Mouse (Mus musculus) macrophage (primary cell): ENCODE measurements around the gene Slc44a4. TPM values are rescaled to one million over a fixed set of nuclear protein-coding genes. Genes with fewer than 3 reads are reported as not detected.

ENCODE experiments used
- H3K27ac ChIP-seq: fragments of 350-480 bp; formaldehyde crosslinking; 2 replicates; pipeline ENCODE4 v1.9.0; 2021
- H3K36me3 ChIP-seq: fragments of 350-480 bp; formaldehyde crosslinking; 2 replicates; pipeline ENCODE4 v1.9.0; 2021; ENCODE audit errors: inconsistent target
- H3K4me3 ChIP-seq: fragments of 350-480 bp; formaldehyde crosslinking; 2 replicates; pipeline ENCODE4 v1.9.0; 2021; ENCODE audit errors: inconsistent target
- H3K79me2 ChIP-seq: fragments of 350-480 bp; formaldehyde crosslinking; 2 replicates; pipeline ENCODE4 v1.9.0; 2021; ENCODE audit errors: inconsistent target
- WGBS: methylation state at CpG from one replicate; pipeline ENCODE4 v1.1.7; 2026; ENCODE audit warnings: inconsistent platforms; ENCODE audit not compliant: missing documents; 5-methylcytosine and 5-hydroxymethylcytosine counted together
- polyA plus RNA-seq: library from polyadenylated mRNA; stranded (reverse); fragments of 250-400 nt; gene quantifications from 3 replicates; pipeline ENCODE4 v1.2.4, GENCODE M21; 2018; ENCODE audit warnings: inconsistent platforms

Slc44a4 gene
- polyA plus RNA-seq, 1 experiment from 2014 or later, result not detected

DNA sequence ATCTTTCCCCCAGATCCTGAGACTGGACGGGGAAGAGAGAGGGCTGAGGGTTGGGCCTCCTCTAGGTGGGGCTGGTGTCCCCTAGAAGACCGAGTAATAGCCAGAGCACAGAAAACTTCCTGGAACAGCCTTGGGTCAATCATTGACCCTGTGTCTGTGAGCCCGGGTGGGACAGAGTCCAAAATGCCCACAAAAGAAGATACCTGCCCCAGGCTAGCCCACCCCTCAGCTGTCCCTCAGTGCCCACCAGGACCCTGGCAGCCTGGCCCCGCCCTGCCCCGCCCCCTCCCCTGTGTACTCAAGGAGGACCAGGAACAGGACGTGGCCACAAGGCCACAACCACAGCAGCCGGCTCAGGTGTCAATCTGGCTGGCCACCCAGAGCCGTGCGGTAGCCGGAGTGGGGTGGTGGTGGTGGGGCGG lies 1.2 kb downstream of the Slc44a4 start:
- H3K27ac ChIP-seq, result no peak overlapping the region
- H3K79me2 ChIP-seq, result no peaks in the 10 kb centered on the region
- H3K36me3 ChIP-seq, result peaks cover 28% of the 10 kb centered on the region
- no peak overlapping the region for H3K4me3 ChIP-seq
- 27% methylated on average over 11 of the region's 11 CpGs for WGBS

DNA sequence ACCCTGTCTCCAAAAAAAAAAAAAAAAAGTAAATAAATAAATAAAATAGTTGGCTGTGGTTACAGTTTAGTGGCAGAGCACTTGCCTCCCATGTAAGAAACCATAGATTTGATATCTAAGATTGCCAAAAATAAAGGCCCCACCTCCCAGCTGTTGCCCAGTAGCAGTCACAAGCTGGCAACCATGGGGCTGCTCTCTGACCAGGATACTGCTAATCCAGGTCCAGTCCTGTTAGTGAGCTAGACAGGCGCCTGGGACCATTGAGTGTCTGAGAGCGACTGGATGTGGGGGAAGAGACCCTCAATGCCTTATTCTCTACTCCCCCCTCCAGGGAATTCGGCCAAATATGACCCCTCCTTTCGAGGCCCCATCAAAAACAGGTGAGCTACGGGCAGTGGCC lies 2.0 kb downstream of the Slc44a4 start:
- WGBS, result 98% methylated on average over 5 of the region's 5 CpGs
- Histone ChIP-seq H3K4me3 (no peak overlapping the region), H3K79me2 (no peaks in the 10 kb centered on the region), H3K36me3 (peaks cover 21% of the 10 kb centered on the region; the same call in 1 of the 2 replicates), H3K27ac (no peak overlapping the region)

DNA sequence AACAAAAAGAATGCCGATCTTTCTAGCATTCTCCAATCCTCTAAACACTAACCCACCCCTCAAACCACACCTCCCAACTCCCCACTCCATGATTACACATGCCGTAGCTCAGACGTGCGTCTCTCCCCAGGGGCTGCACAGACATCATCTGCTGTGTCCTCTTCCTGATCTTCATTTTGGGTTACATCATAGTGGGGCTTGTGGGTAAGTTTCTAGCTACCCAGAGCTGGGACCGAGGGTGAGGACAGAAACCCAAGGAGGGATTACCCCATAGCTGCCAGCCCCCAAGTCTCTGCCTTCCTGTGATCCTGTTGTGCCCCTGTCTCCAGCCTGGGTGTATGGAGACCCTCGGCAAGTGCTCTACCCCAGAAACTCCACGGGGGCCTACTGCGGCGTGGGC lies 2.9 kb downstream of the Slc44a4 start:
- Histone ChIP-seq H3K36me3 (peaks cover 13% of the 10 kb centered on the region; the same call in 1 of the 2 replicates), H3K79me2 (no peaks in the 10 kb centered on the region), H3K4me3 (no peak overlapping the region), H3K27ac (no peak overlapping the region)
- WGBS, result 68% methylated on average over 9 of the region's 9 CpGs

DNA sequence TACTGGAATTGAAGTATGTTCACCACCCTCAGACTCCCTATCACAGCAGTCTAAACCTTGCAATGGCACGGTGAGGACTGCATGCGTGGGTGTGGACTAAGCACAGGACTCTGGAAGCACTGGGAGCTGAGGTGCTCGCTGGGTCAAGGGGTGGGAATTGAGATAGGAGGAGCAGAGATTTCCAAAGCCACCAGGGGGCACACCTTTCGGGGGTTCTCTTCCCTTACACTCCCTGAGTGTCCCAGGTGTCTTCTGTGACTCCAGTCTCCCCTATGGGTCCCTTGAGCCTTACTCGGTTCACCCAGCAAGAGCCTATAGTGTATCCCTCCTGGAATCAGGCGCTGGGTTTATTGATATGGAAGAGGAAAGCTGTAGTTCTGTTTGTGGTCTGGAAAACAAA lies 8.7 kb downstream of the Slc44a4 start:
- Histone ChIP-seq H3K36me3 (no peaks in the 10 kb centered on the region), H3K79me2 (no peaks in the 10 kb centered on the region), H3K4me3 (no peak overlapping the region), H3K27ac (no peak overlapping the region)
- WGBS, result 80% methylated on average over 6 of the region's 6 CpGs

DNA sequence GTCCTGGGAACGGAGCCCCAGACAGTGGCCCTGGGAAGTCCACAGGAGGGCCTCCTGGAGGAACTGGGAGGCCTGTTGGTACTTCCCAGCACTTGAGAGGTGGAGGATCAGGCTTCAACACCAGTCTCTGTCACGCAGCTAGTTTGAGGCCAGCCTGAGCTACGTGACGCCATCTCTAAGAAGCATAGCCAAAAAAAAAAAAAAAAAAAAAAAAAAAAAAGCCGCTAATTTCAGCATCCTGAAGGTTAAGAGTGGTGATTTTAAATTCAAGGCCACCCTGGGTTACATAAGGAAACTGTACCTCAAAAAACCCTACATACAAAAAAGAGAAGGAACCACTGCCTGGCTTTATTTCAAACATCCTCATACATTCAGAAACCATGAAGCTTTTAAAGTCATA lies 10.0 kb downstream of the Slc44a4 start:
- Histone ChIP-seq H3K79me2 (no peaks in the 10 kb centered on the region), H3K36me3 (no peaks in the 10 kb centered on the region), H3K27ac (peak overlapping the region; percentile 78), H3K4me3 (no peak overlapping the region)
- WGBS, result 86% methylated on average over 1 of the region's 5 CpGs

DNA sequence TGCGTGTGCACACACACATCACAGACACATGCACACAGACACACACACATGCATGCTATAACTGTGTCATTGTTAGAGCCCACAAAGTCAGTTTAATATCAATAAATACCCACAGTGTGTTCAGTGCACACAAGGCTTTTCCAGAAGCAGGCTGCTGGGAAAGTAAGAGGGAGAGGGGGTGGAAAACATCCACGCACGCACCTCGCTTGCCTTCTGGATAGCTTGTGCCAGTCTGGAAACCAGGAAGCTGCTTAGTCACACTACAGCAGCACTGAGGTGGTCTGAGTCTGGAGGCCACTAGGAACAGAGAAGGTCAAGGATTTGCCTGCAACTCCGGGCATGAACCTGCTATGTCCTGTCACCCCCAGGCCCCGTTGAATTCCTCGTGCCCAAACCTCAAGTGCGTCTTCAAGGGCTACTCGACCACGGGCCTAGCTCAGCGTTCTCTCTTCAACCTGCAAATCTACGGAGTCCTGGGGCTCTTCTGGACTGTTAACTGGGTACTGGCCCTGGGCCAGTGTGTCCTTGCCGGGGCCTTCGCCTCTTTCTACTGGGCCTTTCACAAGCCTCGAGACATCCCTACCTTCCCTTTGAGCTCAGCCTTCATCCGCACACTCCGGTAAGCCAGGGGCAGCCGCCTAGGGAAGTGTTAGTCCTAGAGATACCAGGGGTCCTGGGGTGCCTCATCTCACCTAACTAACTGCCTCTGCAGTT lies 13.2 kb downstream of the Slc44a4 start:
- Histone ChIP-seq H3K4me3 (no peak overlapping the region), H3K36me3 (0 out of 2 replicates have a peak, but pooled peaks cover under 1% of the 10 kb centered on the region), H3K79me2 (peaks cover 13% of the 10 kb centered on the region), H3K27ac (no peak overlapping the region)
- WGBS, result 93% methylated on average over 18 of the region's 18 CpGs

DNA sequence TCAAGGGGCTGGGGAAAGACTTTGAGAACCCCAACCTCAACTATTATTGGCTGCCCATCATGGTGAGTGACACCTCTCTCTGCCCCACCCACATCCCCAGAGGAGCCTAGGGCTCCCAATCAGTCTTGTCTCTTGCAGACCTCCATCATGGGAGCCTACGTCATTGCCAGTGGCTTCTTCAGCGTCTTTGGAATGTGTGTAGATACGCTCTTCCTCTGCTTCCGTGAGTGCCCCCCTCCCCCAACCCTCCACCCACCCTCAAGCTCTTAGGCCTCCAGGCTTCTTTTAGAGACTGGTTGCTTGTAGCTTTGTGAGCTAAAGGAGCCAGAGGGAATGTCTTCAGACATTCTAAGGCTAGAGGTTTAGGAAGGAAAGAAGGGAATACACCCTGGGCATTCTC lies 14.6 kb downstream of the Slc44a4 start:
- H3K79me2 ChIP-seq, result peaks cover 27% of the 10 kb centered on the region
- no peak overlapping the region for H3K27ac ChIP-seq
- WGBS, result 85% methylated on average over 4 of the region's 4 CpGs
- peaks cover 14% of the 10 kb centered on the region; the same call in 1 of the 2 replicates for H3K36me3 ChIP-seq
- no peak overlapping the region for H3K4me3 ChIP-seq

DNA sequence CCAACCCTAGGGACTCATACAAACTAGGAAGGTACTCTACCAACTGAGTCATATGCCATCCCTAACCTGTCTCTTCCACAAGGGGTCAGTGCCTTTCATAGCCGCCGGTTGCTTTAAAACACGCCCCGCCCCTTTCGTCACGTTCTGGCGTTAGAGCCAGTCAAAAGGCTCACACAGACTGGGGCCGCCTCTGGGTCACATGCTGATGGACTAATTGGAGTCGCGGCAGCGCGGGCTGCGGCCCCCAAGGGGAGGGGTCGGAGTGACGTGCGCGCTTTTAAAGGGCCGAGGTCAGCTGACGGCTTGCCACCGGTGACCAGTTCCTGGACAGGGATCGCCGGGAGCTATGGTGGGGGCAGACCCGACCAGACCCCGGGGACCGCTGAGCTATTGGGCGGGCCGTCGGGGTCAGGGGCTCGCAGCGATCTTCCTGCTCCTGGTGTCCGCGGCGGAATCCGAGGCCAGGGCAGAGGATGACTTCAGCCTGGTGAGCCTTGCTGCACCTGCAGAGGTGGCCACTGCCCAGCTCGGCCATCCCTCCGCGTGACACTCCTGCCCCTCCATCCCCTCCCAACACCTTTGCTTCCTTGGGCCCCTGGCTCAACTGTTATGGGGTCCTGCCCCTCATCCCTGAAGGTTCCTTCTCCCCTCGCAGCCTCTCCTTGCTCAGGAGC lies 16.9 kb downstream of the Slc44a4 start, which contains the start of gene Neu1:
Gene Neu1, plus strand, starts transcription at position 193 of the 674 bp plus-strand sequence.
- H3K79me2 ChIP-seq, result peaks cover 48% of the 10 kb centered on the region
- H3K4me3 ChIP-seq, result peak within 1 kb of the TSS; percentile 99
- peaks cover 35% of the 10 kb centered on the region for H3K36me3 ChIP-seq
- H3K27ac ChIP-seq, result peak within 1 kb of the TSS; percentile 78
- under 1% methylated on average over 37 of the region's 38 CpGs for WGBS

DNA sequence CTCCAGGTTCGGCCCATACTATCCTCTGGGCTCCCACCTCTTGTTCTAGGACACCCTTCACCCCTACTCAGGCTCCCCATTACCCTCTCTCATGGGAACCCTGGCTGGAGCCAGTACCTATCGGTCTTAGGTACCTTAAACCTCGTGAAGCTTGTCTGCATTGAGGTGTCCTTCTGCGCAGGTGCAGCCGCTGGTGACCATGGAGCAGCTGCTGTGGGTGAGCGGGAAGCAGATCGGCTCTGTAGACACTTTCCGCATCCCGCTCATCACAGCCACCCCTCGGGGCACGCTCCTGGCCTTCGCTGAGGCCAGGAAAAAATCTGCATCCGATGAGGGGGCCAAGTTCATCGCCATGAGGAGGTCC lies 17.5 kb downstream of the Slc44a4 start:
- WGBS, result 9% methylated on average over 14 of the region's 14 CpGs
- H3K4me3 ChIP-seq, result peak overlapping the region; percentile 99
- H3K79me2 ChIP-seq, result peaks cover 48% of the 10 kb centered on the region
- peak overlapping the region; percentile 78 for H3K27ac ChIP-seq
- H3K36me3 ChIP-seq, result peaks cover 40% of the 10 kb centered on the region

DNA sequence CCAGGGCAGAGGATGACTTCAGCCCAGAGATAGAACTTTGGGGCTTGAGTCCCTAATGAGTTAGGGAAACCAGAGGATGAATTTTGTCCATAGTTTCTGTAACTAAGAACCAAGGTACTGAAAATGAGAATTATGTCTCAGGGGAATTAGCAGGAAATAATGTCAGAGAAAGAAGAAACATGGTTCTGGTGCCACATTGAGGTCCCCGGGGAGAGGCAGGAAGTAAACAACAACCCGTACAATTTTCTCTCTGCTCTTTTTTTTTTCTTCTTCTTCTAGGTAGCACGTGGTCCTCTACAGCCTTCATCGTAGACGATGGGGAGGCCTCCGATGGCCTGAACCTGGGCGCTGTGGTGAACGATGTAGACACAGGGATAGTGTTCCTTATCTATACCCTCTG lies 18.0 kb downstream of the Slc44a4 start:
- H3K4me3 ChIP-seq, result peak overlapping the region; percentile 99
- H3K79me2 ChIP-seq, result peaks cover 48% of the 10 kb centered on the region
- peak overlapping the region; percentile 78 for H3K27ac ChIP-seq
- H3K36me3 ChIP-seq, result peaks cover 41% of the 10 kb centered on the region
- 51% methylated on average over 8 of the region's 8 CpGs for WGBS

DNA sequence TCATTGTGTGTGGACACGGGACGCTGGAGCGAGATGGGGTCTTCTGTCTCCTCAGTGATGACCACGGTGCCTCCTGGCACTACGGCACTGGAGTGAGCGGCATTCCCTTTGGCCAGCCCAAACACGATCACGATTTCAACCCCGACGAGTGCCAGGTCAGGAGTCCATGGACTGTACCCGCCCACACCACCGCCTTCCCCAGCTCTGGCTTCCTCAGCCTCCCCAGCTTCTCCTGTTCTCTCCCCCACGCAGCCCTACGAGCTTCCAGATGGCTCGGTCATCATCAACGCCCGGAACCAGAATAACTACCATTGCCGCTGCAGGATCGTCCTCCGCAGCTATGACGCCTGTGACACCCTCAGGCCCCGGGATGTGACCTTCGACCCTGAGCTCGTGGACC lies 19.8 kb downstream of the Slc44a4 start:
- 86% methylated on average over 23 of the region's 24 CpGs for WGBS

DNA sequence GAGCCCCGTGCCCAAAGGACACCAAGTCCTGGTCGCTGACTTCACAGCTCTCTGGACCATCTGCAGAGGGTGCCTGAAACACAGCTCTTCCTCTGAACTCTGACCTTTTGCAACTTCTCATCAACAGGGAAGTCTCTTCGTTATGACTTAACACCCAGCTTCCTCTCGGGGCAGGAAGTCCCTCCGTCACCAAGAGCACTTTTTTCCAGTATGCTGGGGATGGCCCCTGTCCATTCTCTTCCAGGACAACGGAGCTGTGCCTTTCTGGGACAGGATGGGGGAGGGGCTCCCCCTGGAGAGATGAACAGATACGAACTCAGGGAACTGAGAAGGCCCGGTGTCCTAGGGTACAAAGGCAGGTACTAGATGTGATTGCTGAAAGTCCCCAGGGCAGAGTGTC lies 20.6 kb downstream of the Slc44a4 start:
- peaks cover 48% of the 10 kb centered on the region for H3K79me2 ChIP-seq
- H3K4me3 ChIP-seq, result no peak overlapping the region
- H3K36me3 ChIP-seq, result peaks cover 41% of the 10 kb centered on the region
- WGBS, result 37% methylated on average over 8 of the region's 8 CpGs
- 0 out of 2 replicates have a peak overlapping the region, but pooled peaks have one; percentile 15 for H3K27ac ChIP-seq

More for the DNA sequence above, 19.8 kb downstream of the Slc44a4 start:
- H3K36me3 ChIP-seq, result peaks cover 41% of the 10 kb centered on the region
- H3K79me2 ChIP-seq, result peaks cover 48% of the 10 kb centered on the region
- no peak overlapping the region for H3K27ac ChIP-seq
- no peak overlapping the region for H3K4me3 ChIP-seq

DNA sequence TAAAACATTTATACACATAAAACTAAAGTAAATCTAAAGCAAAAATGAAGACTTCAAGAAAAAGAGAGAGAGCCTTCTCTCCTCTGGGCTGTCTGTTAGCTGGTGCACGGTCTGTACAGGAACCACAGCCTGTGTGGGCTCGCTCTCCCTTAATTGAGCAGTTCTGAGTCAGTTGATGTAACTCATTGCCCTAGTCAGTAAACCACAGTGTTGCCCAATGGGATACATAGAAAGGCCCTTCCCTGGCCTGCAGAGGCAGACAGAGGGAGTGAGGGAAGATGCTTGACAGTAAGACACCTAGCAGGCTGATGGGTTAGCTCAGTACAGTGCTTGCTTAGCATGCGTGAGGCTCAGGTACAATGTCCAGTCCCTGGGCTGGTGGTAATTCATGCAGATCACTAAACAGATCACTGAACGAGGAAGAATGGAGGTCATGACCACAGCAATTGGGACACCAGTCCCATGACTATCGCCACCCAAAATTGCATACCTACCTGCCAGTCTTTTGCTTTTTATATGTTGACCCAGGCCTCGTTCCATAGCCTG lies 23.8 kb downstream of the Slc44a4 start:
- Histone ChIP-seq H3K36me3 (peaks cover 35% of the 10 kb centered on the region), H3K27ac (no peak overlapping the region), H3K79me2 (peaks cover 29% of the 10 kb centered on the region), H3K4me3 (no peak overlapping the region)
- 47% methylated on average over 6 of the region's 6 CpGs for WGBS

DNA sequence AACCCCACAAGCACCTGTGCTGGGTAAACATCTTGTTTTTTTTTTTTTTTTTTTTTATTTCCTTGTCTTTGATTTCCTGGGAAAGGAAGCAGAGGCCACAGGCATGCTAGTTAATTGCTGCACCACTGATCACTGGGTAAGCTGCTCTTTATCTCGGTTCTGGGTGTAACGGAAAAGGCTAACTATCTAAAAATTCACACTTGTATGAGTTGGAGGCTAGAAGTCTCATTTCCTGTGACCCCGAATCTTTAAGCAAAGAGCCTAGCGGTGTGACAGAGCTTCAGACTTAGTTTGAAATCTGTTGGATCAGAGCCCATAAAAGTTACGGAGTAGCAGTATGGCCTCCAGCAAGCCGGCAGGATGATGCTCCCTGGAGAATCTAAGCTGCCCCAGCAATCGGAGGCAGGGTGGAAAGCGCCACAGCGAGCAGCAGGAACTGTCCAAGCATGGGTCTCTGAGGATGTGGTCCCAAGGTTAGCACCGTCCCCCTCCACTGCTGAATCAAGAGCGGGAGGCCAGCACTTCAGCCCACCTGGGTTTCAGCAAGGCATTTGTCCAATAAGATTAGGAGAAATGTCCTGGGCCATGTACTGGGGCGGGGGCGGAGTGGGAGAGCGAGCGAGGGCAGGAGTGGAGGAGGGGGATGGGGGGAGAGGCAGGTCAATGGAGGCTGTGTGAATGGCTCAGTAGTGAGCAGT lies 27.2 kb downstream of the Slc44a4 start:
- peaks cover 2% of the 10 kb centered on the region; the same call in 1 of the 2 replicates for H3K36me3 ChIP-seq
- H3K27ac ChIP-seq, result no peak overlapping the region
- WGBS, result 83% methylated on average over 15 of the region's 15 CpGs
- no peaks in the 10 kb centered on the region for H3K79me2 ChIP-seq
- H3K4me3 ChIP-seq, result no peak overlapping the region
